Mouse (Mus musculus) neural tube, embryonic 11.5 days (tissue): ENCODE results near the gene Wbp1. TPM values are rescaled to one million over a fixed set of nuclear protein-coding genes. Genes with fewer than 3 reads are reported as not detected.
A peak's percentile ranks its signal among the peaks of the same experiment; 100 is the strongest.

Source experiments
- ATAC-seq: fragments of 200-750 bp; cut with Nextera tagmentation; 2 replicates; pipeline ENCODE4 v1.8.0; 2017; ENCODE audit warnings: moderate number of reproducible peaks, mild to moderate bottlenecking, moderate TSS enrichment, moderate library complexity; ENCODE audit not compliant: insufficient read depth, low FRiP score, low TSS enrichment
- DNase-seq: peaks from one replicate; pipeline ENCODE4 v3.0.0-alpha.2; 2015; ENCODE audit warnings: low spot score
- H3K27ac ChIP-seq: fragments of 300-500 bp; sonication (generic); 2 replicates; pipeline ENCODE4 v1.5.1; 2014; ENCODE audit warnings: low read depth, mild to moderate bottlenecking, low read length
- H3K27me3 ChIP-seq: fragments of 300-500 bp; sonication (generic); 2 replicates; pipeline ENCODE4 v1.6.1; 2014; ENCODE audit warnings: mild to moderate bottlenecking, low read length, mixed read lengths; ENCODE audit not compliant: control insufficient read depth, insufficient read depth
- H3K36me3 ChIP-seq: fragments of 300-500 bp; sonication (generic); 2 replicates; pipeline ENCODE4 v1.6.1; 2014; ENCODE audit warnings: mild to moderate bottlenecking, low read length, moderate library complexity, mixed read lengths; ENCODE audit not compliant: control insufficient read depth, insufficient read depth
- H3K4me1 ChIP-seq: fragments of 300-500 bp; sonication (generic); 2 replicates; pipeline ENCODE4 v1.6.1; 2014; ENCODE audit warnings: low read length, mixed read lengths; ENCODE audit not compliant: control insufficient read depth, insufficient read depth
- H3K4me2 ChIP-seq: fragments of 300-500 bp; sonication (generic); 2 replicates; pipeline ENCODE4 v1.6.1; 2014; ENCODE audit warnings: low read depth, mild to moderate bottlenecking, moderate library complexity
- H3K4me3 ChIP-seq: fragments of 300-500 bp; sonication (generic); 2 replicates; pipeline ENCODE4 v1.5.1; 2014; ENCODE audit warnings: low read depth, low read length
- H3K9ac ChIP-seq: fragments of 300-500 bp; sonication (generic); 2 replicates; pipeline ENCODE4 v1.6.1; 2014; ENCODE audit warnings: mild to moderate bottlenecking, low read length
- H3K9me3 ChIP-seq: fragments of 300-500 bp; sonication (generic); 2 replicates; pipeline ENCODE4 v1.6.1; 2016; ENCODE audit warnings: low read length; ENCODE audit not compliant: control insufficient read depth
- WGBS: fragments of 180-500 bp; shearing (Covaris S2); extraction: QIAGEN DNeasy Blood & Tissue Kit; methylation state at CpG from one replicate; pipeline ENCODE4 v1.1.7; 2014; 5-methylcytosine and 5-hydroxymethylcytosine counted together
- polyA plus RNA-seq: library from polyadenylated mRNA; unstranded; fragments of >200 nt; fragmentation: Nextera tagmentation; extraction: Ambion mirVana; gene quantifications from 2 replicates; pipeline ENCODE4 v1.2.1, GENCODE M21; 2014

The Wbp1 gene
- polyA plus RNA-seq, 1 experiment from 2014 or later: 169 TPM

- no peak overlapping the region for H3K4me2 ChIP-seq
- ATAC-seq: no peak
- H3K27ac ChIP-seq: 0 out of 2 replicates have a peak overlapping the region, but pooled peaks have one; percentile 20
- DNase-seq: no peak
- 94% methylated on average over 4 of the region's 4 CpGs for WGBS
- peaks cover 9% of the 10 kb centered on the region for H3K36me3 ChIP-seq
- no peaks in the 10 kb centered on the region for H3K27me3 ChIP-seq
- no peaks in the 10 kb centered on the region for H3K9me3 ChIP-seq
- H3K4me3 ChIP-seq: peak overlapping the region; percentile 8; the same call in 1 of the 2 replicates
- H3K4me1 ChIP-seq: peaks cover 24% of the 10 kb centered on the region
- no peak overlapping the region; the same call in 1 of the 2 replicates for H3K9ac ChIP-seq
These were observed 4.3 kb downstream of the Wbp1 start for GRCm38 (mm10) chr6:83117165-83117438.

- Histone ChIP-seq H3K4me3 (peak overlapping the region; percentile 81), H3K36me3 (peaks cover 9% of the 10 kb centered on the region), H3K27me3 (no peaks in the 10 kb centered on the region), H3K27ac (0 out of 2 replicates have a peak overlapping the region, but pooled peaks have one; percentile 20), H3K9me3 (no peaks in the 10 kb centered on the region), H3K4me2 (peak overlapping the region; percentile 97), H3K4me1 (peaks cover 24% of the 10 kb centered on the region), H3K9ac (peak overlapping the region; percentile 91)
- DNase-seq (no peak), ATAC-seq (no peak)
- WGBS: 84% methylated on average over 11 of the region's 11 CpGs
These were observed 4.8 kb downstream of the Wbp1 start for GRCm38 (mm10) chr6:83116373-83117164.

- Histone ChIP-seq H3K4me2 (peak overlapping the region; percentile 97), H3K27me3 (no peaks in the 10 kb centered on the region), H3K9me3 (no peaks in the 10 kb centered on the region), H3K4me1 (peaks cover 24% of the 10 kb centered on the region), H3K27ac (peak overlapping the region; percentile 83), H3K36me3 (peaks cover 9% of the 10 kb centered on the region), H3K4me3 (peak overlapping the region; percentile 81), H3K9ac (peak overlapping the region; percentile 91)
- ATAC-seq (peak; percentile 2; the same call in 1 of the 2 replicates), DNase-seq (no peak)
- 2% methylated on average over 43 of the region's 48 CpGs for WGBS
These were observed 5.5 kb downstream of the Wbp1 start for GRCm38 (mm10) chr6:83115682-83116372.

- H3K27me3 ChIP-seq: no peaks in the 10 kb centered on the region
- H3K27ac ChIP-seq: peak within 1 kb of the TSS; percentile 83
- H3K4me2 ChIP-seq: peak within 1 kb of the TSS; percentile 97
- peak within 1 kb of the TSS; percentile 91 for H3K9ac ChIP-seq
- DNase-seq (peak; percentile 93), ATAC-seq (peak; percentile 80)
- peaks cover 9% of the 10 kb centered on the region for H3K36me3 ChIP-seq
- no peaks in the 10 kb centered on the region for H3K9me3 ChIP-seq
- H3K4me1 ChIP-seq: peaks cover 24% of the 10 kb centered on the region
- WGBS: 2% methylated on average over 48 of the region's 58 CpGs
- peak within 1 kb of the TSS; percentile 81 for H3K4me3 ChIP-seq
These were observed 6.2 kb downstream of the Wbp1 start, which contains the start of gene Mogs for GRCm38 (mm10) chr6:83115011-83115671. TSS of gene Mogs (plus strand) at chr6:83115496.

DNA sequence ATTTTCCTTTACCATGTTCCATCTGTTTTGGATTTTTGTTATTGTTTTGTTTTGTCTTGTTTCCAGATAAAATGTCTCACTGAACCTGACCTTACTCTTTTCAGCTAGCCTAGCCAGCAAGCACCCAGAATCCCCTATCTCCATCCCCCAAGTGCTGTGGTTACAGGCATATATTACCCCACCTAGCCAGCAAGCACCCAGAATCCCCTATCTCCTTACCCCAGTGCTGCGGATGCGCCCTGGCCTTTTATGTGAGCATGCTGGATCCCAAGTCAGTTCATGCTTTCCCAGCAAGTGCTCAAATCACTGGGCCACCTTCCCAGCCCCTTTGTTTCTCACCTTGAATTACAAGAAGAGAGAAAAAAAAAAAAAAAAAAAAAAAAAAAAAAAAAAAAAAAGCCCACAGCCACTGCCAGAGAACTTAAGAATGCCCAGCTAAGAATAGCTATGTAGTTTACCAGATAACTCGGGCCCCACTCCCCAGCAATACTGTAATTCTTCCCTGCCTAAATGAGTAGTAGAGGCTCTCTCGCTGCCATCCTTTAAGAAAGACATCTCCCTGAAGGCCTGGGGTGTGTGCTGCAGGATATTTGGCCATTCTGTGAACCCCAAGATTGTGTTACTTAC is 9.7 kb downstream of the Wbp1 start:
- H3K36me3 ChIP-seq: peaks cover 2% of the 10 kb centered on the region; the same call in 1 of the 2 replicates
- H3K27me3 ChIP-seq: no peaks in the 10 kb centered on the region
- H3K27ac ChIP-seq: no peak overlapping the region
- no peak overlapping the region for H3K9ac ChIP-seq
- no peak for ATAC-seq
- 91% methylated on average over 4 of the region's 4 CpGs for WGBS
- no peaks in the 10 kb centered on the region for H3K9me3 ChIP-seq
- no peak for DNase-seq
- H3K4me1 ChIP-seq: peaks cover 19% of the 10 kb centered on the region
- no peak overlapping the region for H3K4me3 ChIP-seq
- H3K4me2 ChIP-seq: no peak overlapping the region

- WGBS: under 1% methylated on average over 76 of the region's 76 CpGs
- Histone ChIP-seq H3K9me3 (no peaks in the 10 kb centered on the region), H3K4me1 (peaks cover 12% of the 10 kb centered on the region), H3K9ac (peak within 1 kb of the TSS; percentile 92), H3K27ac (peak within 1 kb of the TSS; percentile 70), H3K27me3 (no peaks in the 10 kb centered on the region), H3K4me3 (peak within 1 kb of the TSS; percentile 89), H3K4me2 (peak within 1 kb of the TSS; percentile 86), H3K36me3 (peaks cover 2% of the 10 kb centered on the region; the same call in 1 of the 2 replicates)
- peak; percentile 85 for DNase-seq
- ATAC-seq: peak; percentile 89
These were observed 12.3 kb downstream of the Wbp1 start, which contains the start of gene Mrpl53 for GRCm38 (mm10) chr6:83108762-83109668. TSS of gene Mrpl53 (plus strand) at chr6:83109040.

GRCm38 (mm10) chr6:83107566-83108400 is 13.6 kb downstream of the Wbp1 start:
- DNase-seq: peak; percentile 82
- H3K27me3 ChIP-seq: 0 out of 2 replicates have a peak, but pooled peaks cover 2% of the 10 kb centered on the region
- no peaks in the 10 kb centered on the region for H3K9me3 ChIP-seq
- H3K27ac ChIP-seq: no peak overlapping the region
- peak overlapping the region; percentile 89; the same call in 1 of the 2 replicates for H3K4me3 ChIP-seq
- peak; percentile 40; the same call in 1 of the 2 replicates for ATAC-seq
- H3K4me2 ChIP-seq: peak overlapping the region; percentile 86
- H3K9ac ChIP-seq: peak overlapping the region; percentile 92
- H3K36me3 ChIP-seq: peaks cover 2% of the 10 kb centered on the region; the same call in 1 of the 2 replicates
- 36% methylated on average over 13 of the region's 13 CpGs for WGBS
- H3K4me1 ChIP-seq: peaks cover 12% of the 10 kb centered on the region
